Mouse (Mus musculus) stomach, embryonic 14.5 days (tissue): ENCODE data around the gene St3gal5. TPM values are rescaled to one million over a fixed set of nuclear protein-coding genes. Genes with fewer than 3 reads are reported as not detected.

ENCODE experiments used
- ATAC-seq: fragments of 200-750 bp; cut with Nextera tagmentation; 2 replicates; pipeline ENCODE4 v1.8.0; 2017; ENCODE audit warnings: low read depth, moderate TSS enrichment; ENCODE audit not compliant: insufficient number of reproducible peaks, insufficient read depth, low FRiP score
- H3K27ac ChIP-seq: fragments of 300-500 bp; sonication (generic); 2 replicates; pipeline ENCODE4 v1.5.1; 2014; ENCODE audit warnings: mild to moderate bottlenecking, low read length, moderate library complexity, mixed read lengths
- H3K27me3 ChIP-seq: fragments of 300-500 bp; sonication (generic); 2 replicates; pipeline ENCODE4 v1.6.1; 2014; ENCODE audit warnings: low read length, control low read depth, mixed read lengths; ENCODE audit not compliant: control insufficient read depth, insufficient read depth
- H3K36me3 ChIP-seq: fragments of 300-500 bp; sonication (generic); 2 replicates; pipeline ENCODE4 v1.6.1; 2014; ENCODE audit warnings: mild to moderate bottlenecking, control low read depth, low read length, moderate library complexity, mixed read lengths; ENCODE audit not compliant: control insufficient read depth, insufficient read depth
- H3K4me1 ChIP-seq: fragments of 300-500 bp; sonication (generic); 2 replicates; pipeline ENCODE4 v1.6.1; 2014; ENCODE audit warnings: low read length, control low read depth, mixed read lengths; ENCODE audit not compliant: control insufficient read depth, insufficient read depth
- H3K4me2 ChIP-seq: fragments of 300-500 bp; sonication (generic); replicated peaks from 2 replicates; pipeline ENCODE4 v1.6.1; 2014; ENCODE audit warnings: low read depth, low read length, control low read depth
- H3K4me3 ChIP-seq: fragments of 300-500 bp; sonication (generic); 2 replicates; pipeline ENCODE4 v1.5.1; 2014; ENCODE audit warnings: low read depth, low read length, control low read depth
- H3K9ac ChIP-seq: fragments of 300-500 bp; sonication (generic); replicated peaks from 2 replicates; pipeline ENCODE4 v1.6.1; 2014; ENCODE audit warnings: low read depth, mild to moderate bottlenecking, control low read depth, low read length, moderate library complexity, mixed read lengths
- H3K9me3 ChIP-seq: fragments of 300-500 bp; sonication (generic); 2 replicates; pipeline ENCODE4 v1.6.1; 2016; ENCODE audit warnings: low read depth, low read length, control low read depth; ENCODE audit not compliant: control insufficient read depth
- WGBS: fragments of 180-500 bp; shearing (Covaris S2); extraction: QIAGEN DNeasy Blood & Tissue Kit; methylation state at CpG from one replicate; pipeline ENCODE4 v1.1.7; 2014; 5-methylcytosine and 5-hydroxymethylcytosine counted together
- polyA plus RNA-seq: library from polyadenylated mRNA; unstranded; fragments of >200 nt; fragmentation: Nextera tagmentation; extraction: Ambion mirVana; gene quantifications from 2 replicates; pipeline ENCODE4 v1.2.1, GENCODE M21; 2014

St3gal5 gene
- polyA plus RNA-seq, 1 experiment from 2014 or later, result 27.0 TPM

GRCm38 (mm10) chr6:72179562-72180502 lies 82.4 kb downstream of the St3gal5 start:
- WGBS, result 59% methylated on average over 12 of the region's 12 CpGs

GRCm38 (mm10) chr6:72184576-72184975 lies 87.2 kb downstream of the St3gal5 start:
- no peaks in the 10 kb centered on the region for H3K9me3 ChIP-seq
- no peak overlapping the region for H3K4me3 ChIP-seq
- H3K36me3 ChIP-seq, result no peaks in the 10 kb centered on the region
- H3K4me2 ChIP-seq, result no peak overlapping the region
- ATAC-seq, result no peak
- WGBS, result 79% methylated on average over 5 of the region's 5 CpGs
- no peaks in the 10 kb centered on the region for H3K27me3 ChIP-seq
- H3K4me1 ChIP-seq, result peaks cover 7% of the 10 kb centered on the region; the same call in 1 of the 2 replicates
- no peak overlapping the region for H3K27ac ChIP-seq
- H3K9ac ChIP-seq, result no peak overlapping the region

More at GRCm38 (mm10) chr6:72179562-72180502, 82.4 kb downstream of the St3gal5 start:
- 0 out of 2 replicates have a peak, but pooled peaks have one; percentile 64 for ATAC-seq
- H3K4me2 ChIP-seq, result no peak overlapping the region
- no peaks in the 10 kb centered on the region for H3K36me3 ChIP-seq
- H3K9ac ChIP-seq, result no peak overlapping the region
- H3K27me3 ChIP-seq, result no peaks in the 10 kb centered on the region
- no peaks in the 10 kb centered on the region for H3K4me1 ChIP-seq
- no peaks in the 10 kb centered on the region for H3K9me3 ChIP-seq
- no peak overlapping the region; the same call in 1 of the 2 replicates for H3K27ac ChIP-seq
- H3K4me3 ChIP-seq, result no peak overlapping the region

- ATAC-seq, result no peak
- Histone ChIP-seq H3K27me3 (no peaks in the 10 kb centered on the region), H3K9ac (no peak overlapping the region), H3K27ac (no peak overlapping the region), H3K9me3 (no peaks in the 10 kb centered on the region), H3K4me2 (no peak overlapping the region), H3K36me3 (no peaks in the 10 kb centered on the region), H3K4me1 (peaks cover 19% of the 10 kb centered on the region; the same call in 1 of the 2 replicates), H3K4me3 (no peak overlapping the region)
- WGBS, result 3% methylated on average over 6 of the region's 6 CpGs
These were observed 88.6 kb downstream of the St3gal5 start for GRCm38 (mm10) chr6:72185893-72186490.

- whole genome bisulfite sequencing, result 81% methylated on average over 6 of the region's 6 CpGs
- Histone ChIP-seq H3K4me2 (no peak overlapping the region), H3K9me3 (no peaks in the 10 kb centered on the region), H3K4me3 (no peak overlapping the region), H3K27me3 (no peaks in the 10 kb centered on the region), H3K9ac (no peak overlapping the region), H3K27ac (no peak overlapping the region), H3K36me3 (no peaks in the 10 kb centered on the region), H3K4me1 (peaks cover 19% of the 10 kb centered on the region; the same call in 1 of the 2 replicates)
- ATAC-seq, result no peak
These were observed 89.4 kb downstream of the St3gal5 start for GRCm38 (mm10) chr6:72186809-72187208.

- Histone ChIP-seq H3K4me2 (peak overlapping the region; percentile 42), H3K36me3 (no peaks in the 10 kb centered on the region), H3K27me3 (no peaks in the 10 kb centered on the region), H3K4me3 (peak overlapping the region; percentile 7; the same call in 1 of the 2 replicates), H3K27ac (peak overlapping the region; percentile 66; the same call in 1 of the 2 replicates), H3K9me3 (no peaks in the 10 kb centered on the region), H3K4me1 (peaks cover 19% of the 10 kb centered on the region; the same call in 1 of the 2 replicates), H3K9ac (no peak overlapping the region; the same call in 1 of the 2 replicates)
- peak; percentile 51; the same call in 1 of the 2 replicates for ATAC-seq
- WGBS, result 2% methylated on average over 29 of the region's 29 CpGs
These were observed 91.9 kb downstream of the St3gal5 start for GRCm38 (mm10) chr6:72189061-72189863.

GRCm38 (mm10) chr6:72190120-72190519 lies 92.7 kb downstream of the St3gal5 start:
- no peak overlapping the region for H3K27ac ChIP-seq
- H3K36me3 ChIP-seq, result no peaks in the 10 kb centered on the region
- no peaks in the 10 kb centered on the region for H3K27me3 ChIP-seq
- H3K4me3 ChIP-seq, result no peak overlapping the region
- WGBS, result 16% methylated on average over 6 of the region's 6 CpGs
- H3K9ac ChIP-seq, result no peak overlapping the region
- H3K9me3 ChIP-seq, result no peaks in the 10 kb centered on the region
- no peak overlapping the region for H3K4me2 ChIP-seq
- ATAC-seq, result no peak
- H3K4me1 ChIP-seq, result peaks cover 19% of the 10 kb centered on the region; the same call in 1 of the 2 replicates

- Histone ChIP-seq H3K36me3 (no peaks in the 10 kb centered on the region), H3K9me3 (no peaks in the 10 kb centered on the region), H3K27ac (no peak overlapping the region), H3K27me3 (no peaks in the 10 kb centered on the region), H3K9ac (no peak overlapping the region), H3K4me2 (no peak overlapping the region), H3K4me3 (no peak overlapping the region), H3K4me1 (peaks cover 19% of the 10 kb centered on the region; the same call in 1 of the 2 replicates)
- ATAC-seq, result no peak
- WGBS, result 53% methylated on average over 5 of the region's 5 CpGs
These were observed 93.2 kb downstream of the St3gal5 start for GRCm38 (mm10) chr6:72190577-72190976.

GRCm38 (mm10) chr6:72196660-72197059 lies 99.3 kb downstream of the St3gal5 start:
- Histone ChIP-seq H3K9me3 (no peaks in the 10 kb centered on the region; the same call in 1 of the 2 replicates), H3K4me3 (no peak overlapping the region), H3K27me3 (no peaks in the 10 kb centered on the region), H3K27ac (no peak overlapping the region), H3K4me1 (peaks cover 11% of the 10 kb centered on the region; the same call in 1 of the 2 replicates), H3K36me3 (no peaks in the 10 kb centered on the region), H3K4me2 (no peak overlapping the region), H3K9ac (no peak overlapping the region)
- 61% methylated on average over 3 of the region's 3 CpGs for WGBS
- no peak for ATAC-seq
